8 mouse cellular contexts compared by ENCODE assay signal in the genomic region with DNA sequence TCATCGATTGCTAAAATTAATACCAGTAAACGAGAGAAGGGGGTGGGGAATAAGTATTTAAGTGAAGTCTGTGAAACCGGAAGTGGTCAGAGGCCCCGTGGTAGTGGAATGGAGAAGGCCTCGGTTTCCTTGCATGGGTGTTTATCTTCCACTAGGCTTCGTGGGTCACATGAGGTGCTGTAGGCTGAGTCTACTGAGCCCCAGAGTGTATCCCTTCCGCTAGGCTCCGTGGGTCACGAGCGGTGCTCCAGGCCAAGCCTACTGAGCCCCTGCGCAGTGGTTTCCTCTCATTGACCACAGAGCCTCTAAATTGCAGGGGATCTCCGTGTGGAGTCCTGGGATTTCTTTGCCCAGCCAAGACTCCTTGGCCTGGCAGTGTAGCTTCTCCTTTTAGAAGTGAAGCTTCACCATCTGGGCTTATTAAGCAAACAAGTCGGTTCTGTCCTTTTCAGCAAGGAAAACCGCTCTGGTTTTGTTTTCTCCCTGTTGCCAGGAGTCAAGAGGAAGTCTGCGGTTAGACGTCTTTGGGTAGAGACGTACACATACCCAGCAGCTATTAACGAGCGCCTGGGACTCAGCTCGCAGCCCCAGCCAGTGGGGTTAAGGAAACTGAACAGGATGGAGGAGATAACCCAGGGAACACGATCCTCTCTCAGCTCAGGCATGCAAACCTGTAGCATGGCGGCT.
A peak's percentile ranks its signal among the peaks of the same experiment; 100 is the strongest.
DNase-seq lines count a peak whose midpoint lies in the region; TF ChIP-seq lines count a peak whose summit lies in the region.
"Had no signal": no experiment of that assay in that cellular context is flagged by ENCODE, and none has a peak within 500 bp of the region (broad histone marks: within the 10 kb centered on the region; RNA-seq: fewer than 3 reads in every experiment).

No protein-coding gene starts in this region.

- peaks cover 13% of the 10 kb centered on the region for H3K4me1 ChIP-seq in E14TG2a.4 (replicated peaks; ENCODE audit: low read depth, low read length)
- peaks cover 47% of the 10 kb centered on the region for H3K4me1 ChIP-seq in limb, embryonic 10.5 days

- H3K27me3 ChIP-seq in E14TG2a.4 (ENCODE audit: insufficient read depth, low read length), result peaks cover 47% of the 10 kb centered on the region
- H3K27me3 ChIP-seq in limb, embryonic 10.5 days (ENCODE audit: low read depth, poor library complexity, severe bottlenecking), result peaks cover 32% of the 10 kb centered on the region

- TF ChIP-seq CTCF in E14TG2a.4 (conservative IDR thresholded peaks at IDR 0.05; ENCODE audit: low read length), result no peak

- peak; percentile 91 for DNase-seq in CD4-positive helper T cell, adult 2 months (ENCODE audit: low read depth, low spot score)
- DNase-seq in limb, embryonic 10.5 days (ENCODE audit: low spot score), result no peak
- peak; percentile 84 to 85 for DNase-seq in monocyte, adult 2 months (ENCODE audit: low read depth in 1 of 2, low spot score in 2 of 2)
- DNase-seq in urinary bladder, postnatal 25 days (ENCODE audit: low spot score), result no peak
- no peak for DNase-seq in ovary, postnatal 14 days (ENCODE audit: low spot score)
- no peak for DNase-seq in embryo, embryonic 9.5 days (ENCODE audit: extremely low spot score)

- H3K27ac ChIP-seq in limb, embryonic 10.5 days, result peak overlapping the region; percentile 61; the same call in 1 of the 2 replicates
- H3K27ac ChIP-seq: neural tube, embryonic 13.5 days had no signal

- WGBS in limb, embryonic 10.5 days, result 76% methylated on average over 22 of the region's 22 CpGs

- H3K36me3 ChIP-seq in E14TG2a.4 (ENCODE audit: insufficient read depth, low read length), result no peaks in the 10 kb centered on the region
- H3K36me3 ChIP-seq in limb, embryonic 10.5 days, result no peaks in the 10 kb centered on the region
- H3K36me3 ChIP-seq: neural tube, embryonic 13.5 days had no signal

- no peaks in the 10 kb centered on the region for H3K9me3 ChIP-seq in E14TG2a.4 (ENCODE audit: low read length)
- no peaks in the 10 kb centered on the region for H3K9me3 ChIP-seq in limb, embryonic 10.5 days (replicated peaks)
- H3K9me3 ChIP-seq: neural tube, embryonic 13.5 days had no signal

- H3K4me3 ChIP-seq in E14TG2a.4 (replicated peaks; ENCODE audit: low read length), result peak overlapping the region; percentile 68
- no peak overlapping the region for H3K4me3 ChIP-seq in limb, embryonic 10.5 days
- H3K4me3 ChIP-seq: neural tube, embryonic 13.5 days had no signal

Comparison
In these comparisons a context has a peak if more than half of its experiments do, and no peak if none do; other contexts are left out.
1. DNase-seq: peak in CD4-positive helper T cell, adult 2 months (single experiment) and monocyte, adult 2 months (2 of 2); none in limb, embryonic 10.5 days (single experiment), urinary bladder, postnatal 25 days (single experiment), ovary, postnatal 14 days (single experiment) and embryo, embryonic 9.5 days (single experiment).